Mouse (Mus musculus): Measurements from ENCODE around the gene Msmp.

GRCm38 (mm10) chr4:43573561-43573960 lies 10.7 kb downstream of the Msmp start:
- TF ChIP-seq POLR2A (IDR thresholded peaks at IDR 0.05; ENCODE audit: borderline replicate concordance, extremely low read depth, insufficient read depth, insufficient read length, poor library complexity, severe bottlenecking) (no peak), CTCF (IDR thresholded peaks at IDR 0.05; ENCODE audit: borderline replicate concordance, extremely low read depth, insufficient read depth, insufficient read length) (no peak)

Data from brain, embryonic 14.5 days (tissue).